Mouse (Mus musculus) brain, embryonic 18.5 days (tissue): Measurements from ENCODE around the gene C1qtnf9.

ENCODE experiments used
- DNase-seq: peaks from one replicate; pipeline ENCODE4 v3.0.0-alpha.2; 2012; ENCODE audit warnings: low read depth, low spot score

C1qtnf9 gene

DNA sequence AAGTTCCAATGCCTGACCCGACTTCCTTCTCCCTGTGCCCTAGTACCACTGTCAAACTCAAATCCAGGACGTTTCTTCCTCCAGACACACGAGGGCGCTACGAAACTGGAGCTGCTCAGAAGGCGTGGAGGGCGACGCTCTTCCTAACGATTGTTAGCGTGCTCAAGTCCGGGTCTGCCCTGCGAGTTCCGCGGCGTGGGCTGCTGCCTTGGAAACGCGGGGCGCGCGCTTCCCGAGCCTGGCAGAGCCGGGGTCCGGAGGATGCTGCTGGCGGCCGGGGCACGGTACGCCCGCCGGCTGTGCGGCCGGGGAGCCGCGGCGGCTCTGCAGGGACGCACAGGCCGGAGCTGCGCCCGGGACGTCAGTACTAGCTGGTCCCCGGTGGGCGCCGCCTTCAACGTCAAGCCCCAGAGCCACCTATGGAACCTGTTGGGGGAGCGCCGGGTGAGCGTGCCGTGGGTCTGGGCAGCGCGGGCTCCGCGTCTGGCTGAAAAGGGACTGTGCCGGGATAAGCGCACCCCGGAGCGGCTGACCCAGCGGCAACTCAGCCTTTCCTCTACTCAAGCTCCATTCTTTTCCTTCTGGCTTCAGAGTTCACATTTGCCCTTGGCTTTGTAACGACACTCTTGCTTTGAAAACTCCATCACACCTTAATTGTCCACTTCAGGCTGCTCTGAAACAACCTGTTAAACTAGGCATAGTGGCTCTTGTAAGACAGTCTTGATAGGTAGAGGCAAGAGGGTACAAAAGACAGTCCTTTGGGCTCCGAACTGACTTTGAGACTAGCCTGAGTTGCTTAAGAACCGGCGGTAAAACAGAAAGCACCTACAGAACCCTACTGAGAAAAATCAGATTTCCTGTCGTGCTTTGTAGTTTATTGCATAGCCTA is 16.7 kb downstream of the C1qtnf9 start, which contains the start of gene Mipep:
Gene Mipep (plus strand): TSS at position 147 of the 889 bp plus-strand sequence.
- peak; percentile 80 for DNase-seq

DNA sequence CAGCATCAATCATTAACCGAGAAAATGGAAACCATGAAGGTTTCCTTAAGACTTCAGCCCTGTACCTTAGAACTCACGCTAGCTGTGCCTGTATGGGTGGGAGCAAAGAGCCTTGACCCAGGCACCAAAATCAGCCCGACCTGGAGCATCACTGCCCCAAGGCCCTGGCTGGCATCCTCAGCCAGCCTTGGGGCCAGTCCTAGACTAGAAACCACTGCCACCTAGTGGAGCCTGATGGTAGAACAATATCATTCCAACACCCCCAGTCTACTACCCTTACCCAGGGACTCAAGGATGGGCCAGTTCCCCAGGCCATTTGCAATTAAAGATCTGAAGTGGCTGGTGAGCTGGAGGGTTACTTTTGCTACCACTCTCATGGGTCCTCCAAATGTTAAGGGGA is 22.2 kb downstream of the C1qtnf9 start:
- no peak for DNase-seq

DNA sequence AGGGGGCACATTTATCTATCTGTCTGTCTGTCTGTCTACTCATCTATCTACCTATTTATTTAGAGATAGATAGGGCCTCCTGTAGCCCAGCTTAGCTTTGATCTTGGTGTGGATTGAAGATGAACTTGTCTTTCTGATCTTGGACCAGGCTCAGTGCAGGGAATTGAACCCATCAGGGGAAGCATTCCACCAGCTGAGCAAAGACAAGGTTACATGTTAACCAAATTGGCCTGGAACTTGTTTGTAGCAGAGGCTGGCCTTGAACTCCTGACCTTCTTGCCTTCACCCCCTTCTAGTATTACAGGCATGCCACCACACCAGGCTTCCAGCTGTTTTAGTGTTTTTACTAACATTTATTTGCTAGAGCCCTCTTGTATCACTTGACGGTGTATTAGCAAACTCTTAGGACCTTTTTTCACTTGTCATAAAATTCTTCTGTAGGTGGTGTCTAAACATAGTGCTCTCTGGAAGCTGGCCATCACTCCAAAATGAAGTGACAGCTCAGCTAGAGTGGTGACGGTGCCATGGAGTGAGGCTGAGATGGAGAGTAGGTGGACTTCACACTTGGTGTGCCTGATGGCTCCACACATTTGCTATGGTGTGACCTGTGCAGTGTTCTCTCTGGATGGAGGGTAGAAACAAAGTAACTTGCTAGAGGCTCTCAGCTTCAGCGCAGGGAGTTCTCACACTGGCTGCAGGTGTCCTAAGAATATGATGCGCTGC is 28.8 kb downstream of the C1qtnf9 start:
- no peak for DNase-seq

DNA sequence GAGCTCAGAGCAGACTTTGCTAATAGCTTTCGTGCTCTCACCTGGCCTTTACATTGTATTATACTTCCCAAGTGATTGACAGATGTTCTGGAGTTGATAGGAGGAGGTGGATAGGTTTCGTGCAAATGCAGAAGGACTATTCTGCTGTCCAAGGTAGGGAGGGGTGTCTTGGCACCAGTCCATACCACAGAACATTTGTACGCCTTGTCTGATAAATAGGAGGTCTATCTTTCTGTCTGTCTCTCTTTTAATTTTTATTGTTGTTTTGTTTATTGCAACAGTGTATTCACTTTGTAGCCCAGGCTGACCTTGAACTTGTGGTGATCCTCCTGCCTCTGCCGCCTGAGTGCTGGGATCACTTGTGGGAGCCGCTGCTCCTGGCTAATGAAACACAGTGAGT is 29.7 kb downstream of the C1qtnf9 start:
- DNase-seq, result no peak

DNA sequence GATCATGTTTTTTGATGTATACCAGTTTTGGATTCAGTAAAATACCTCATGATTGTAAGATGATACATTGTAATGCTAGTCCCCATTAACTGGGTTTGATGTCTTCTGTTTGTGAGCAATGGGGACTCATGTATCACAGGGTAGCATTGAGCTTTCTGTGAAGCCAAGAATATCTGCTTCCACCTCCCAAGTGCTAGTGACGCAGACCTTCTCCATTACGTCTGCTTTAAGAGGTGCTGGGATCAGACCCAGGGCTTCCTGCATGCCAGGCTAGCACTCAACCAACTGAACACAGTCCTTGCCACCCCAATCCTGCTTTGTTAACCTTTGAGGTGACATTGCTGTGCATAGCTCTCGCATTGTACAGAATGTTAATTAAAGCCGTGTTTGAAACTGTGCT is 30.8 kb downstream of the C1qtnf9 start:
- no peak for DNase-seq

DNA sequence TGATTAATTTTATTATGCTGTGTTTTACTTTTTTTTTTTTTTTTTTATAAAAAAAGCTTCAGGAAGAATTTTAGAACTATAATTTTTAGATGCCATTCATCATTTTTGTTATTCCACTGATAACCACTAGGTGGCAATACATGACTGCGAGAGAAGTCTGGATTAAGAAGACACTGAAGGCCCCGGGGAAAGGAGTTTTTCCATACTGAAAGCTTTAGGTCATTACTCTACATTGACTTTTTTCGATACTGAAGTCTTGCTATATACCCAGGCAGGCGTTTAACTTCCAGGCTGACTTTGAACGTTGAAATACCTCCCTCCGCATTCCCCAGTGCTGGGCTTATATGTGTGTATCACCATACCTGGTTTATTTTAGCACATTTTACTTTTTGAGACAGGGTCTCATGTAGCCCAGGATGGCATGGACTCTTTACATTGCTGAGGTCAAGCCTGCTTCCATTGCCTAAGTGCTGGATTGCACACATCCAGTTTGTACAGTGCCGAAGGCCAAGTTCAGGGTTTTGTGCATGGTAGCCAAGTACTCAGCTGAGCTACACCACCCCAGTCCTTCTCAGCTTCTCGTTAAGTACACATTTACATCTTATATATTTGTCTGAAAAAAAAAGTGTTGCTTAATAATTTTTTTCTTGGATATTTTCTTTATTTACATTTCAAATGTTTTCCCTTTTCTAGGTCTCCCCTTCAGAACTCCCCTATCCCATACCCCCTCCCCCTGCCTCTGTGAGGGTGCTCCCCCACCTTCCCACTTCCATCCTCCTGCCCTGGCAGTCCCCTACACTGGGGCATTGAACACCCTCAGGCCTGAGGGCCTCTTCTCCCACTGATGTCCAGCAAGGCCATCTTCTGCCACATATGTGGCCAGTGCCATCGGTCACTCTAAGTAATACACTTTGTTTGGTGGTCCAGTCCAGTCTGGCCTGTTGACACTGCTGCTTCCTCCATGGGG is 32.1 kb downstream of the C1qtnf9 start:
- DNase-seq, result peak; percentile 52

DNA sequence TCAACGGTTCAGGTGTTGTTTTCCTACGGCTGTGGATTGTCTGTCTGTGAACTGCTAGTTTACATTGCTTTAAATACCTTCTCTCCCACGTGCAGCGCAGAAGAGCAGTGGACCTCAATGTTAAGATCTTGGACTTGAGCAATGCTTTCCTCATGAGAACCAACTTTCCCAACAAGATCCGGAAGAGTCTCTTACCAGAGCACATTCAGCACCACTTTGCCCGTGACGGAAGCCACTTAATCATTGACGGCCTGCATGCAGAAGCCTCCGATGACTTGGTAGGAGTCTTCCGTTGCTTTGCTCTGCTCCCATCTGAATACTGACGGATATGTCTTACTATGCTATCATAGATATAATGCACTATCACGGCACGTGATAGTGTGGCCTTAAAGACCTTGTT is 34.1 kb downstream of the C1qtnf9 start:
- no peak for DNase-seq

DNA sequence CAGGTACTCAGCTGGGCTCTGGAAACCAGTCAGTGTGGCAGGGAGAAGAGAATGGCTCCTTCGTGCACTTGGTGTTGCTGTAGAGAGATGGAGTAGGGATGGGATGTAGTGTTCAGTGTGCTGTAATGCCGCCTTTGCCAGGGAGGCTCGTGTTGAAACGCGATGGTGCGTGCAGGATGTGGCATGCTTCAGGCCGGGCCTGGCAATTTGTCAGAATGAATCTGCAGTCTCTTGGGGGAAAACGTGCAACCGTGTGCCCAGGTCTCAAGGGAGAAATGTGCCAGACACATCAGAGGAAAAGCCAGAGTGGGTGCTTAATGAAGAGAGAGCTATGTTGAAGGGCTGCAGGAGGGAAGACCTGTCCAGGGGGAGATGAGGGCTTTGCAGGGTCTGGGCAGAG is 37.0 kb downstream of the C1qtnf9 start:
- no peak for DNase-seq

DNA sequence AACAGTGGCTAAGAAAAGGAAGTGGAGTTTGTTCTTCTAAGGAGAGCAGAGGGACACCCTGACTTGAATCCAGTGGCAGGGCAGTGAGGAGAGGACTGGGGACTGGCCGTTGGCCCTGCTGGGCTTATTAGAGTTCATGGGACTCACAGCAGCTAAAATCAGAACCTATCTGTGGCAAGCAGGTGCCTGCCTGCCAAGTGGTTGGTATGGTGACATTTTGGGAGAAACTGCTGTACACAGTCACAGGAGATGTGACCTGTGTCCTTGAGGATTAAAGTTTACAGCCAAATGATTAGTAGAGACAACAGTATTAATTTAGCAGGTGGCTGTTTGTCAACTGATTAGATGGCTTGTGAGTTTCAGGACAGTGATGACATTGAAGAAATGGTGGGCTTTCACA is 37.9 kb downstream of the C1qtnf9 start:
- no peak for DNase-seq

DNA sequence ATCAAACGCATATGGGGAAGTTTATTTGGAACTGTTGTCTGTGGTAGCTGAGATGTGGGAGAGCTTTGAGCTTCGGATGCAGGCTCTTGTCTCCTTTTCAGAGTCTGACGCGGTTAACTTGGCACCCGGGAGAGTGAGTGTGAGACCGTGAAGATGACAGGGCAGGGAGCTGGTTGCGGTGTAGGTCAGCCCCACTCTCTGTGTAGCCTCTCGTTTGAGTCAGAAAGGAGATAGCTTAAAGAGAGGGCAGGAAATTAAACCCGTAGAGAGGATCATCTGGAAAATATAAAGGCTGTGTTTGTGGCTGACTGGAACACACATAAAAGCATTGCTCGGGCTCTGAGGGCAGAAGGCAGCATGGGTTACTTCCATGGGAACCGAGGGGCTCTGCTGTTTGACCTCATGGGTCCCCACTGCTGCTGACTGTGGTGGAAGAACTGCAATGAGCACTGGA is 39.0 kb downstream of the C1qtnf9 start:
- no peak for DNase-seq

DNA sequence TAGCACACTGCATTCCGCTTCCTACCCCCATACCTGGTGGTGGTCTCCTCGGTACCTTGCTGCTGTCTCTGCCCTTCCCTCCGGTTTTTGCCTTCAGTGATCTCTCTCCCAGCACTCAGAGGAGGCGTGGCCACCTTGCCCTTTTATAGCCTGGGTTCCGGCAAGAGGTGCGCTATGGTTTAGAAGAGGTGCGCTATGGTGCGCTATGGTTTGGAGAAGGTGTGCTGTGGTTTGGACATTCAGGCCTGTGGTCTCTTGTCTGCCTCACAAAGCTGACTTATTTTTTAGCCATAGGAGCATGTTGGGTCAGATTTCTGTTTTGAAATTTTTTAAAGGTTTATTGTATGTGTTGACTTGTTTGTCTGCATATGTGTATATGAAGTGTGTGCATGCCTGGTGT is 41.9 kb downstream of the C1qtnf9 start:
- no peak for DNase-seq

DNA sequence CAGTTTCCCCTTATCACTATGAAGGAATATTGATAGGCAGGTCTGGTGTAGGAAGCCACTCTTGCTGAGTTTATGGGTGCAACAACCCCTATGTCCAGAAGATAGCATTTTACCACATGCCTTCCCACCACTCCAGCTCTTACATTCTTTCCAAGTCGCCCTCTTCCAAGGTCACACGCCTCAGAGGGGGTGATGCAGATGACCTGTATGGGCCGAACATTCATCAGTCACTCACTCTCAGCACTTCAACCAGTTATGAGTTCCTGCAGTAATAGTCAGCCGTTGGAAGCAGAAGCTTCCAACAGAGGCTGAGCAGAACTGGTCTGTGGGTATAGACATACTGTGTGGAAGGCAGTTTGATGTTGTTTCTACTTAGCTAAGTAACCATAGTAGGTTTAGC is 43.6 kb downstream of the C1qtnf9 start:
- DNase-seq, result no peak

DNA sequence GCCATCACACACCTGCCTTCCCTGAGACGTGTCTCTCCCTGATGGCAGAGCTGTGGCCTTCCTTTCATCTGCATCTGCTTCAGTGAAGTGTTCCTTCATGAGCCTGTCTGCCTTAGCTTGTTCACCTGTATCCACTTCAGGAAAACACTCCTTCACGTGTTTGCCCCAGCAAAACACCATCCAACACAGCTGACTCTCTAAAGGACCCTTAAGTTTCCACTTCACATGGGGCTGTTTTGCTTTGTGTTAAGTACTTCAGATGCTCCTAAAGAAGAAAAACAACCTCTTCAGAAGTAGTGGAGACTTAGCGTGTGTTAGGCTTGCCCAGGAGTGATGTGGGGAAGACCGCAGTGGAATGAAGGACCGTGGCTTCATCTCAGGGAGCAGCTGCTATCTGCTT is 47.2 kb downstream of the C1qtnf9 start:
- DNase-seq, result no peak

DNA sequence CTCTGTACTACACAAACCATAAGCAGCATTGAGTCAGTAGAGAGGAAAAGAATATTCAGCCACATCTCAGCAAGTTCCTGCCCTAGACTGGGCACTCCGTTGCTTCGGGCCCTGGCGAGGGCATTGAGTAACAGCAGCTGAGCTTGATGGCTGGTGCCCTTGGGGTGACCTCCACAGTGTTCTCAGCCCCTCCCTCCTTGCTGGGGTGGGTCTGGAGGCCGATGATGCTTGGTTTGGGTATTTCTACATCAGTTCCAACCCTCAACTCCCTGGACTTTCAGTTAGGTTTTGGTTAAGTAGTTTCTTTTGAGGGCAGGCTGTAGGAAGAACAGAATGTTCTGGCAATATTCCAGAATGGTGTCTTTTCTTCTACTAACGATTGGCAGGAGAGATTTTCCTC is 50.1 kb downstream of the C1qtnf9 start:
- no peak for DNase-seq

DNA sequence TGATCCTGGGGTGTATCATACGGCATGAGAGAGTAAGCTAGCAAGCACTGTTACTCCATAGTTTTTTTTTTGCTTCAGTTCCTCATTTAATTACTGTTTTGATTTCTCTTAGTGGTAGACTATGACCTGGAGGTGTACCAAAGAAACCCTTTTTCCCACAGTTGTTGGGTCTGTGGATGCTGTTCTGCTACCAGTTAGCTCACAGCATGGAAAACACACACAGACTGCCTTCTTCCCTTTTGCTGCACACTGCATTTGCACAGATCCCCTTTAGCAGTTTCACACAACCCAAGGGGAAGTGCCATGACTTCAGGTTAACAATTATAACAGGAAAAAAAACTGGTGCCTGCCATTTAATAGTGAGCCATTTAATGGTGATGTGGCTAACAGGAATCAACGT is 62.2 kb downstream of the C1qtnf9 start:
- DNase-seq, result no peak
